Mouse (Mus musculus): Measurements from ENCODE around the gene Gm8994. TPM values are rescaled to one million over a fixed set of nuclear protein-coding genes. Genes with fewer than 3 reads are reported as not detected.
"Not testable (repeated sequence)": the region's sequence is repeated elsewhere in the genome, so short reads cannot be mapped to it uniquely, and the experiment has no call there.

Gm8994 gene
- not detected in 2 replicates for polyA plus RNA-seq (2016; fragmentation: Nextera tagmentation; extraction: Ambion mirVana)

GRCm38 (mm10) chr6:136327239-136327638 lies at the start of gene Gm8994:
TSS of gene Gm8994 (plus strand) at chr6:136327539.
- not testable (repeated sequence) for H3K27ac ChIP-seq; H3K4me3 ChIP-seq; H3K4me2 ChIP-seq (replicated peaks); ATAC-seq (ENCODE audit: low FRiP score, low read depth); H3K4me1 ChIP-seq; H3K9ac ChIP-seq; H3K36me3 ChIP-seq; H3K9me3 ChIP-seq; H3K27me3 ChIP-seq (replicated peaks)
- WGBS, result 94% methylated on average over 4 of the region's 4 CpGs

- Histone ChIP-seq H3K27ac (no peak overlapping the region), H3K9ac (no peak overlapping the region), H3K4me3 (no peak overlapping the region), H3K9me3 (no peaks in the 10 kb centered on the region), H3K27me3 (replicated peaks) (no peaks in the 10 kb centered on the region), H3K36me3 (no peaks in the 10 kb centered on the region), H3K4me2 (replicated peaks) (no peak overlapping the region), H3K4me1 (no peaks in the 10 kb centered on the region)
- ATAC-seq (ENCODE audit: low FRiP score, low read depth), result no peak
- 75% methylated on average over 4 of the region's 4 CpGs for WGBS
Observed at GRCm38 (mm10) chr6:136277685-136278084, 49.7 kb upstream of the Gm8994 start.

GRCm38 (mm10) chr6:136284565-136284964 lies 42.8 kb upstream of the Gm8994 start:
- Histone ChIP-seq H3K4me3 (no peak overlapping the region), H3K27me3 (replicated peaks) (no peaks in the 10 kb centered on the region), H3K36me3 (no peaks in the 10 kb centered on the region), H3K9me3 (no peaks in the 10 kb centered on the region), H3K4me2 (replicated peaks) (no peak overlapping the region), H3K27ac (no peak overlapping the region), H3K4me1 (no peaks in the 10 kb centered on the region), H3K9ac (no peak overlapping the region)
- WGBS, result 92% methylated on average over 8 of the region's 8 CpGs
- no peak for ATAC-seq (ENCODE audit: low FRiP score, low read depth)

- H3K27ac ChIP-seq, result no peak overlapping the region
- no peaks in the 10 kb centered on the region for H3K9me3 ChIP-seq
- no peaks in the 10 kb centered on the region for H3K27me3 ChIP-seq (replicated peaks)
- H3K9ac ChIP-seq, result no peak overlapping the region
- H3K4me2 ChIP-seq (replicated peaks), result no peak overlapping the region
- WGBS, result 85% methylated on average over 11 of the region's 11 CpGs
- H3K4me1 ChIP-seq, result no peaks in the 10 kb centered on the region
- H3K4me3 ChIP-seq, result no peak overlapping the region
- ATAC-seq (ENCODE audit: low FRiP score, low read depth), result no peak
- H3K36me3 ChIP-seq, result no peaks in the 10 kb centered on the region
Observed at GRCm38 (mm10) chr6:136286180-136286579, 41.2 kb upstream of the Gm8994 start.

GRCm38 (mm10) chr6:136286589-136286988 lies 40.8 kb upstream of the Gm8994 start:
- Histone ChIP-seq H3K4me2 (replicated peaks) (no peak overlapping the region), H3K4me1 (no peaks in the 10 kb centered on the region), H3K27ac (no peak overlapping the region), H3K9ac (no peak overlapping the region), H3K4me3 (no peak overlapping the region), H3K36me3 (no peaks in the 10 kb centered on the region), H3K9me3 (no peaks in the 10 kb centered on the region), H3K27me3 (replicated peaks) (no peaks in the 10 kb centered on the region)
- no peak for ATAC-seq (ENCODE audit: low FRiP score, low read depth)
- WGBS, result 62% methylated on average over 4 of the region's 4 CpGs

- Histone ChIP-seq H3K27me3 (replicated peaks) (no peaks in the 10 kb centered on the region), H3K36me3 (no peaks in the 10 kb centered on the region), H3K9me3 (no peaks in the 10 kb centered on the region), H3K4me1 (no peaks in the 10 kb centered on the region), H3K27ac (no peak overlapping the region), H3K4me2 (replicated peaks) (no peak overlapping the region), H3K9ac (no peak overlapping the region), H3K4me3 (no peak overlapping the region)
- 87% methylated on average over 3 of the region's 3 CpGs for WGBS
- ATAC-seq (ENCODE audit: low FRiP score, low read depth), result no peak
Observed at GRCm38 (mm10) chr6:136291424-136291823, 35.9 kb upstream of the Gm8994 start.

GRCm38 (mm10) chr6:136291951-136292714 lies 35.2 kb upstream of the Gm8994 start:
- H3K4me1 ChIP-seq, result no peaks in the 10 kb centered on the region
- ATAC-seq (ENCODE audit: low FRiP score, low read depth), result no peak
- no peak overlapping the region for H3K4me3 ChIP-seq
- no peak overlapping the region for H3K9ac ChIP-seq
- no peaks in the 10 kb centered on the region for H3K9me3 ChIP-seq
- no peak overlapping the region for H3K4me2 ChIP-seq (replicated peaks)
- no peaks in the 10 kb centered on the region for H3K36me3 ChIP-seq
- no peak overlapping the region for H3K27ac ChIP-seq
- 76% methylated on average over 11 of the region's 11 CpGs for WGBS
- H3K27me3 ChIP-seq (replicated peaks), result no peaks in the 10 kb centered on the region

GRCm38 (mm10) chr6:136293700-136294099 lies 33.6 kb upstream of the Gm8994 start:
- no peak overlapping the region for H3K4me2 ChIP-seq (replicated peaks)
- ATAC-seq (ENCODE audit: low FRiP score, low read depth), result no peak
- H3K27me3 ChIP-seq (replicated peaks), result no peaks in the 10 kb centered on the region
- H3K9me3 ChIP-seq, result no peaks in the 10 kb centered on the region
- no peaks in the 10 kb centered on the region for H3K36me3 ChIP-seq
- H3K4me1 ChIP-seq, result no peaks in the 10 kb centered on the region
- no peak overlapping the region for H3K27ac ChIP-seq
- 87% methylated on average over 6 of the region's 6 CpGs for WGBS
- H3K9ac ChIP-seq, result no peak overlapping the region
- no peak overlapping the region for H3K4me3 ChIP-seq

- Histone ChIP-seq H3K27me3 (replicated peaks) (no peaks in the 10 kb centered on the region), H3K4me3 (no peak overlapping the region), H3K4me2 (replicated peaks) (no peak overlapping the region), H3K27ac (no peak overlapping the region), H3K36me3 (no peaks in the 10 kb centered on the region), H3K9me3 (no peaks in the 10 kb centered on the region), H3K4me1 (no peaks in the 10 kb centered on the region), H3K9ac (no peak overlapping the region)
- 79% methylated on average over 4 of the region's 4 CpGs for WGBS
- no peak for ATAC-seq (ENCODE audit: low FRiP score, low read depth)
Observed at GRCm38 (mm10) chr6:136295821-136296220, 31.5 kb upstream of the Gm8994 start.

- Histone ChIP-seq H3K9ac (no peak overlapping the region), H3K4me1 (no peaks in the 10 kb centered on the region), H3K27me3 (replicated peaks) (no peaks in the 10 kb centered on the region), H3K9me3 (no peaks in the 10 kb centered on the region), H3K27ac (no peak overlapping the region), H3K4me3 (no peak overlapping the region), H3K36me3 (no peaks in the 10 kb centered on the region), H3K4me2 (replicated peaks) (no peak overlapping the region)
- no peak for ATAC-seq (ENCODE audit: low FRiP score, low read depth)
- 73% methylated on average over 2 of the region's 2 CpGs for WGBS
Observed at GRCm38 (mm10) chr6:136296251-136296650, 31.1 kb upstream of the Gm8994 start.

GRCm38 (mm10) chr6:136303514-136303913 lies 23.8 kb upstream of the Gm8994 start:
- Histone ChIP-seq H3K4me2 (replicated peaks) (no peak overlapping the region), H3K27ac (no peak overlapping the region), H3K9ac (no peak overlapping the region), H3K4me1 (no peaks in the 10 kb centered on the region), H3K27me3 (replicated peaks) (no peaks in the 10 kb centered on the region), H3K36me3 (no peaks in the 10 kb centered on the region), H3K9me3 (no peaks in the 10 kb centered on the region), H3K4me3 (no peak overlapping the region)
- ATAC-seq (ENCODE audit: low FRiP score, low read depth), result no peak

GRCm38 (mm10) chr6:136304369-136304988 lies 22.9 kb upstream of the Gm8994 start:
- no peak for ATAC-seq (ENCODE audit: low FRiP score, low read depth)

GRCm38 (mm10) chr6:136309487-136309886 lies 17.9 kb upstream of the Gm8994 start:
- no peak for ATAC-seq (ENCODE audit: low FRiP score, low read depth)
- WGBS, result 89% methylated on average over 2 of the region's 2 CpGs

More at GRCm38 (mm10) chr6:136304369-136304988, 22.9 kb upstream of the Gm8994 start:
- Histone ChIP-seq H3K27ac (no peak overlapping the region), H3K9me3 (no peaks in the 10 kb centered on the region), H3K4me2 (replicated peaks) (no peak overlapping the region), H3K27me3 (replicated peaks) (no peaks in the 10 kb centered on the region), H3K36me3 (no peaks in the 10 kb centered on the region), H3K4me3 (no peak overlapping the region), H3K9ac (no peak overlapping the region), H3K4me1 (no peaks in the 10 kb centered on the region)
- WGBS, result 78% methylated on average over 11 of the region's 11 CpGs

More at GRCm38 (mm10) chr6:136309487-136309886, 17.9 kb upstream of the Gm8994 start:
- no peaks in the 10 kb centered on the region for H3K4me1 ChIP-seq
- no peak overlapping the region for H3K4me3 ChIP-seq
- no peak overlapping the region for H3K4me2 ChIP-seq (replicated peaks)
- H3K36me3 ChIP-seq, result no peaks in the 10 kb centered on the region
- no peak overlapping the region for H3K27ac ChIP-seq
- H3K9me3 ChIP-seq, result no peaks in the 10 kb centered on the region
- no peak overlapping the region for H3K9ac ChIP-seq
- H3K27me3 ChIP-seq (replicated peaks), result no peaks in the 10 kb centered on the region
